ENCODE assay signal across 7 mouse cellular contexts in the genomic region with DNA sequence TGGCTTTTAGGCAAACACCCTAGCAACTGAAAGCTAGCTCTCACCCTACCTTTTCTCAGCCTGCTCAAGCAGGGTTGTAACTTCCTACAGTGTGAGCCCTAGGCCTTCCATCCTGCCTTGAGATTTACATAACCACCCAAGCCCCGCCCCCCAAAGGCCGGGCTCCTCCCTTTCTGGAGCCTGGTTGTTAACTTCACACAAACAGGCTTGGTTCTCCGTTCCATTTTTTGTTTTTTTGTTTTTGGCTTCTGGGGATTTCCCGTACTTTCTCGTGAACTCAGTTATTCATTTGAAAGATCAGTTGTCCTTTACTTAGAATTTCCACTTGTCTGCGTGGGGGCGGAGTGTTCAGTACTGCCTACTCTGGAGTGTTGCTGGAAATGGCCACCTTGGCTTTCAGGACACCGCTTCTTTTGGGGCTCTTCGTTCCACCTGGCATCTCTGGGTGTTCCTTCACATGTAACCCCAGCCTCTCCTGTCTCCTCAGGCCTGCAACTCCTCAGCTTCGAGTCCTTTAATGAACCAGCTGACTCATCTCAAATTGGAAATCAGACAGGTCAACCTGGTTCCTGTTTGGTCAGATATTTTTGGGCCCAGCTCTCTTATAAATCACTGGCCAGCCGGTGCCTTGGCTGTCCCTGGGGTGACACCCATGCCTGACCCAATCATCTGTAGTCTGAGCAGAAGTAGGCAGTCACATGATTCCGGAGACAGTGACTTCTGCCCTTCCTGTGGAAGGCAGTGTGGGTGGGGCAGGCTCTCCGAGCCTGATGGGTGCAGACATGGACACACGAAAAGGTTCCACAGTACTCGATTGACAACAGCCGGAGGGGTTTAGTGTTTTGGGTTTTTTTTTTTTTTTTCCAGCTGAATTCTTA. TPM values are rescaled to one million over a fixed set of nuclear protein-coding genes. Genes with fewer than 3 reads are reported as not detected.
DNase-seq lines count a peak whose midpoint lies in the region; ATAC-seq and TF ChIP-seq lines count a peak whose summit lies in the region.

No protein-coding gene starts in this region.

- peak; percentile 88 for ATAC-seq in CD4-positive, CD25-positive, alpha-beta regulatory T cell, adult 4 months
- peak; percentile 92 for ATAC-seq in lung, postnatal 0 days
- peak; percentile 64 for ATAC-seq in stomach, embryonic 16.5 days (ENCODE audit: insufficient read depth, low FRiP score)
- no peak for ATAC-seq in midbrain, embryonic 16.5 days

- H3K4me2 ChIP-seq in lung, postnatal 0 days (replicated peaks; ENCODE audit: low read depth, low read length) = no peak overlapping the region
- 0 out of 2 replicates have a peak overlapping the region, but pooled peaks have one; percentile 0 for H3K4me2 ChIP-seq in stomach, embryonic 16.5 days (ENCODE audit: low read depth, low read length)
- no peak overlapping the region for H3K4me2 ChIP-seq in midbrain, embryonic 16.5 days (ENCODE audit: low read length)

- no peak for TF ChIP-seq CTCF in lung, postnatal 0 days (IDR thresholded peaks at IDR 0.05)

- 45% methylated on average over 16 of the region's 16 CpGs for WGBS in lung, postnatal 0 days
- WGBS in stomach, embryonic 16.5 days = 42% methylated on average over 16 of the region's 16 CpGs
- WGBS in midbrain, embryonic 16.5 days = 68% methylated on average over 16 of the region's 16 CpGs

- H3K36me3 ChIP-seq in lung, postnatal 0 days (ENCODE audit: insufficient read depth, low read length) = no peaks in the 10 kb centered on the region
- H3K36me3 ChIP-seq in stomach, embryonic 16.5 days (ENCODE audit: control insufficient read depth, insufficient read depth, low read length) = no peaks in the 10 kb centered on the region
- no peaks in the 10 kb centered on the region for H3K36me3 ChIP-seq in midbrain, embryonic 16.5 days (ENCODE audit: control insufficient read depth, insufficient read depth, low read length)

- no peaks in the 10 kb centered on the region for H3K9me3 ChIP-seq in lung, postnatal 0 days (ENCODE audit: low read length)
- no peaks in the 10 kb centered on the region for H3K9me3 ChIP-seq in stomach, embryonic 16.5 days (replicated peaks; ENCODE audit: control insufficient read depth, low read length)
- H3K9me3 ChIP-seq in midbrain, embryonic 16.5 days (replicated peaks; ENCODE audit: control insufficient read depth, low read length, poor library complexity, severe bottlenecking) = no peaks in the 10 kb centered on the region

- peak; percentile 96 for DNase-seq in R1 (ENCODE audit: low read depth, low spot score)
- DNase-seq in gastrocnemius, adult 8-10 months (ENCODE audit: low spot score in 2 of 2) = peak; percentile 62 to 73
- DNase-seq in kidney, adult 18-20 months = peak; percentile 90
- DNase-seq in lung, postnatal 0 days (ENCODE audit: low spot score) = peak; percentile 83

- H3K4me3 ChIP-seq in lung, postnatal 0 days (ENCODE audit: low read depth, low read length) = no peak overlapping the region
- no peak overlapping the region for H3K4me3 ChIP-seq in stomach, embryonic 16.5 days (replicated peaks; ENCODE audit: low read length)
- no peak overlapping the region for H3K4me3 ChIP-seq in midbrain, embryonic 16.5 days (ENCODE audit: low read depth, low read length)

- peak; percentile 68 for TF ChIP-seq EP300 in lung, postnatal 0 days (IDR thresholded peaks at IDR 0.05)

- no peak overlapping the region for H3K9ac ChIP-seq in lung, postnatal 0 days (replicated peaks; ENCODE audit: low read depth)
- no peak overlapping the region for H3K9ac ChIP-seq in stomach, embryonic 16.5 days (ENCODE audit: low read length)
- H3K9ac ChIP-seq in midbrain, embryonic 16.5 days (ENCODE audit: low read depth, low read length) = no peak overlapping the region

- peak overlapping the region; percentile 66 for H3K27ac ChIP-seq in lung, postnatal 0 days (ENCODE audit: low read length)
- peak overlapping the region; percentile 69 for H3K27ac ChIP-seq in stomach, embryonic 16.5 days (ENCODE audit: low read length)
- no peak overlapping the region for H3K27ac ChIP-seq in midbrain, embryonic 16.5 days (ENCODE audit: low read length)

- 0 out of 2 replicates have a peak, but pooled peaks cover 3% of the 10 kb centered on the region for H3K4me1 ChIP-seq in lung, postnatal 0 days (ENCODE audit: insufficient read depth, low read depth, low read length)
- peaks cover 7% of the 10 kb centered on the region; the same call in 1 of the 2 replicates for H3K4me1 ChIP-seq in stomach, embryonic 16.5 days (ENCODE audit: control insufficient read depth, insufficient read depth, low read length)
- H3K4me1 ChIP-seq in midbrain, embryonic 16.5 days (ENCODE audit: control insufficient read depth, insufficient read depth, low read length) = peaks cover 6% of the 10 kb centered on the region

- H3K27me3 ChIP-seq in lung, postnatal 0 days (replicated peaks; ENCODE audit: insufficient read depth, low read length) = no peaks in the 10 kb centered on the region
- no peaks in the 10 kb centered on the region for H3K27me3 ChIP-seq in stomach, embryonic 16.5 days (ENCODE audit: control insufficient read depth, insufficient read depth, low read length)
- H3K27me3 ChIP-seq in midbrain, embryonic 16.5 days (ENCODE audit: control insufficient read depth, insufficient read depth, low read depth, low read length) = no peaks in the 10 kb centered on the region

RNA-seq across cellular contexts. Expression of gene Ncoa3, which starts 9.7 kb away (rescaled TPM):
- 10 to 100 TPM; 78.6 to 87.5 TPM for polyA plus RNA-seq in CD4-positive, CD25-positive, alpha-beta regulatory T cell, adult 4 months (2017; shearing (Covaris generic))
- total RNA-seq in gastrocnemius, adult 8-10 months (2022) = 10 to 100 TPM; 12.1 to 18.8 (median 16.0) TPM
- polyA plus RNA-seq in lung, postnatal 0 days (2015; fragmentation: Nextera tagmentation; extraction: Ambion mirVana) = 8.5 and 10.4 TPM in 2 replicates
- 15.7 and 15.9 TPM in 2 replicates for polyA plus RNA-seq in stomach, embryonic 16.5 days (2015; fragmentation: Nextera tagmentation; extraction: Ambion mirVana)
- polyA plus RNA-seq in midbrain, embryonic 16.5 days (2015; fragmentation: Nextera tagmentation; extraction: Ambion mirVana) = 15.5 and 16.0 TPM in 2 replicates
